Mouse (Mus musculus) CD8-positive naive resting alpha-beta T cell, adult 2 months (primary cell): ENCODE measurements around the gene Fam229a.

Experiments used
- DNase-seq, 2 experiments: peaks; one replicate each; pipeline ENCODE4 v3.0.0; 2022; ENCODE audit warnings: low read depth in 2 of 2, low spot score in 2 of 2

The Fam229a gene

DNA sequence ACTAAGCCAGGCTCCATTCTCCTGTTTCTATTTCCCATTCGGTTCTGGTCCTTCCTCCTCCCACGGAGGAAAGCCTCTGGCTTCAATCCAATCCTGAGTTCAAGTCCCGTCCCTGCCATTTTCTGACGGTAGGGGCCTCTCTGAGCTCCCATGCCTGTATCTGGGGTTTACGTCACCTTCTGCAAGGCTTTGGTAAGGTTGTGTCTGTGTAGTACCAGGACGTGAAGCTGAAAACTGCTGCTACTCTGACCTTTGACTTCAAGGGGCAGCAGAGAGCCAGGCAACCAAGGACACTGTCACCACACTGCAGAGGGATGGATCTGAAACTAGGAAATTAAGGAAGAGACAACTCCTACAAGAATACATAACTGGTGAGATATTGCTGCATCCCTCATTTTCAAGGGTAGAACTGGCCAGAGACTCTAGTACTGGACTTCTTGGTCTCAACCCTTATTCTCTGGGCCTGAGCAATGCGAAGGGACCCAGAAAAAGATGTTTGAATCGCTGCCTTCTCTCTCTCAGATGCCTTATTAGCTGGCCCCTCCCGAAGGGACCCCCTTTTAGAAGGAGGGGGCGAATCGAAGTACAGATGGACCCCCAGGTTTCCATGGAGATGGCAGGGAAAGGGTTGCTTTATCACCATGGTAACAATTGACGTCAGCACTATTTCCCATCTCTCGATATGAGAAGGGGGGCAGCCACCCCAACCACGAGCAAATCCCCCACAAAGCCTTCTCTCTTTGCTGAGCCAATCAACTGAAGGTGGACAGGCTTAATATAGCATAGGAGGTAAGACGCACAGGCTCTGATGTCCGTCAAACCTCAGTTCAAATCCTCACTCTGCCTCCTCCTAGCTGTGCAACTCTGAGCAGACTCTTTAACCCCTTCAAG, 4.9 kb downstream of the Fam229a start:
- DNase-seq: no peak

DNA sequence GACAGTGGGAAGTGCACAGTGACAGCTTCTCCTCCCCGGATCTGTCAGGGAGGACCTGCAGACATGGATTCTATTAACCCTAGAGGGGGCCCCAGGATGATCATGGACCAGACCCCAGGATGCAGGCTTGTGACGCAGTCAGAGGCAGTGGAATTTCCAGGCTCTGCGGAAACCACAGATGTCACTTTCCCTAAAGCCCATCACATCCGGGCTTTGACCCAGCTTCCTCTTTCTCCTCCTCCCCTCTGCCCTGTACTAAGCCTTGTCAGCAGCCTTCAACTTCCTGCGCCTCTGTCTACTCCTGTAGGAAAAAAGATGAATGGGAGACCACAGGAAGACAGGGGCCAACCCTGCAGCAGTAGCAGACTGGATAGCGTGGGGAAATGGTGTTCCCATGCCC, 5.6 kb downstream of the Fam229a start:
- DNase-seq: no peak

DNA sequence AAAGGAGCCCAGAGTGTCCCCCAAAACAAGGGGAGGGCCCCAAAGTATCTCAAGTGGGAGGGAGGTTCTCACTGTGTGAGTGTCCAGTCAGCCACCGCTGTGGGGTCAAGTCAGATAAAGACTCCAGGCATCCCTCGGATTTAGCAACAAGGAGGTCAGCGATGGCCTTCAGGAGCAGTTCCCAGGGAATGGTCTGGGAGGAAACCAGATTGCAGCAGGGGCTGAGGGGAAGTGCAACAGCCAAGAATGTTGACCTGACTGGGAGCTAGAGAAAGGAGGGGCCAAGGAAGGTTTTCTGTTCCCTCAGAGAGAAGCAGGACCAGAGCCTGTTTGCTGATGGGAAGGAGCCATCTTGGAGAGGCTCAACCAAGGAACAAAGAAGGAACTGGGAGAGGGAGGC, 8.0 kb downstream of the Fam229a start:
- no peak for DNase-seq

DNA sequence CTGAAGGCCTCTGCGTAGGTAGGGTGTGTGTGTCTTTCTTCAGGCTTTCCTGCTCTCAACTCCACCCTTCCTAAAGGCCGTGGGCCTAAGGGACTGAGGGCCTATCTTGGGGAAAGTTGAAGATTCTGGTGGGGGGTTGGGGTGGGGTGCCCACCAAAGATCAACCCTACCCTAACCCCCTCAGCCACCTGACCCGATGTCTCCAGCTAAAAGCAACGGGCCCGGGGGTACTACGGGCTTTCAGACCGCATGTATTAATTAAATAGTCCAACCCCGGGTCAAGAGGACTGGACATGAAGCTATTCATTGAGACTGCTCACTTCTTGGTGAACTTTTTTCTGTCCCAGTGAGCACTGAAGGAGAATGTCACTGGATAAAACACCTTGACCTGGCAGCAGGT, 9.0 kb downstream of the Fam229a start:
- no peak for DNase-seq

DNA sequence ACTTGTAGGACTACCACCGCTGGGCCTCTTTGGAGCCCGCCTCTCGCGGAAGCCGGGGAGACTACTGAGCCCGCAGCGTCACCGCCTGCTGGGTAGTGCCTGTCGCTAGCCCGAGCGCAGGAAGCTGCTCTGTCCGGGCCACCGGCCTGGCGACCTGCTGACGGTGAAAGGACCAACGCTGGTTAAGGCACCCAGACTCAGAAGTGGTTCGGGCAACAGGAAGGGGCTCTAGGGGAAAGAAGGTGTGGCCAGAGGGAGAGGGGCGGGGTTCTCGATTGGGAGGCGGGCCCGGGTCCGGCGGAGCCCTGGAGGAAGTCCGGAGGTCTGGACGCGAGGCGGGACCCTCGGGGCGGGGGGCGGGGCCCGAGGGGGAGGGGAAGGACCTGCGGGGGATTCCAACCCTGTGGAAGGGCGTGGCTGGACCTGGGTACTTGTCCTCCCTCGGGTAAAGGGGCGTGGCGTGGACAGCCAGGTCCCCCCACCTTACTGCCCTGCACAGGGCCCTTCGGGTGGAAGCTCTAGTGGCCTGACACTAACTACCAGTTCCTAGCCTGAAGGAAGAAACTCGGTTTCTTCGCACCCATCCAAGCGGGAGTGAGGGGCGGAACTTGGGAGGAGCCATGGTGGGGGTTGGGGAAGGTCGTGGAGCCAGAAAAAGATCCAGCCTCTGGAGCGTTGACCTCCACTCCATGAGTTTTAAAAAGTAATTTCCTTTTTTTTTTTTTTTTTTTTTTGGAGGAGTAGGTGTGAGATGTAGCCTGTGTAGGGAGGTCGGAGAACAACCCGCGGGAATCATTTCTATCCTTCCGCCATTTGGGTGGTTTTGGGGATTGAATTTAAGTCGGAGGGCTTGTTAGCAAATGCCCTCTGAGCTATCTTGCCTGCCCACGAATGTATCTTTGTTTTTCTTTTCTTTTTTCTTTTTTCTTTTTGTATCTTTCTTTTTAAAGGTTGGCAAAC, 9.9 kb downstream of the Fam229a start:
- DNase-seq: peak; percentile 46 to 54

DNA sequence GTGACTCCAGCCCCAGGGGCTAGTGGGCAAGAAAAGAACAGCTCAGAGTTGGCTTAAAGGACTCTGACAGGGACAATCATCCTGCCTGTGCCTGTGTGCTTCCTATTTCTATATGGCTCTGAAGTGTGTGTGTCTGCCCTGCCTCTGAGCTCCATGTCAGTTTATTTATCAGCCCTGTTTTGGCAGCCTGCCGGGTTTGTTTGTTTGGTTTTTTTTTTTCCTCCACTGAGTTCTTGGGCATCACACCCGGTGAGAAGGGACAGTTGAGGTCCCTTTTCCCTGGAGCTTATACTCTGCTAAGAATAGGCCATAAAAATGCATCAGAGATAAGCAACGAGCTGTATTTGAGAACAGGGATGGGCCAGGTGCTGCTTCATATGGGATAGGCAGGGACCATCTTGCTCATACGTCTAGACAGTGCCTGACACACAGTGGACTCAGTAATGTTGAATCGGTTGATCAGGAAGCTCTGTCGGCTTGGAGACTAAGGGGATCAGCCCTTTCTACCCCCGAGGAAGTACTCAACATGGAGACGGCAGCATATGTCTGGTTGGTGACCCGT, 11.4 kb downstream of the Fam229a start:
- DNase-seq: no peak

DNA sequence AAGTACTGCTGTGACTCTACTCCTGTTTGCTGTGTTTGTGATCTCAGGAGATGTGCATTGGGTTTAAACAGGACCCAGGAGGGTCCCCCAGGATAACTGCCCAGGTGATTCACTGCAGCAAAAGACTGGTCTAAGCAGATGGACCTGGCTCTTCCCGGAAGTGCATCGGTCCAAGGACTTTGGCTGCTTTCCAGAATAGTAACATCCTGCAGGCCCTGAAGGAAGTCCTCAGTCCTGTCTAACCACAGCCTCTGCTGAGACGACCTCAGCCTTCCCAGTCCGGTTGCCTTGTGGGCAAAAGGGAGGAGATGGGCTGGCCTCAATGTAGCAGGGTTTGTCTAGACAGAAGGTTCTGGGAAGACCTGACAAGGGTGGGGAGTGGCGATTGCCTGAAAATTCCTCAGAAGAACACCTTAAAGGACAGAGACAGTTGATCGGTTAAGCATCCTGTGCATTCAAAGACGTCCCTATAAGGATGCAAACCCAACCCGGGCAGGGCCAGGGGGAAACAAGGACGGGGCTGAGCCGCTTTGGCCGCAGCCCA, 12.0 kb downstream of the Fam229a start:
- no peak for DNase-seq

DNA sequence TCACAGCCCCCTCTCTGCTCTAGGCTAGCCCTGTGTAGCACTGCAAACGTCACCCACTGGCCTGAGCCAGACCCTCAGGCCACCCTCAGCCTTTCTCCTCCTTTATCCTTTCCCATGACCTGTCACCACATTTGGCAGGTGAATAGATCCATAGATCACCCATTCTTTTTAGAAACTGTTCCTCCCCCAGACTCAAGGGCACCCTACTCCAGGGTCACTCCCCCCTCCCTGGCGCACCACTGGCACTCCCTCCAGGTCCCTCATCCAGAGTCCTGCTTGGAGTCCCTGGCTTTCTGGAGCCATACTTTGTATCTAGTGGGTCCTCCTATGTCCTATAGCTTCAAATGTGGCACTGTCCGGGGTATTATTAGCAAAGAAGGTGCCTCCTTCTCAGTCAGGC, 14.5 kb downstream of the Fam229a start:
- DNase-seq: no peak

DNA sequence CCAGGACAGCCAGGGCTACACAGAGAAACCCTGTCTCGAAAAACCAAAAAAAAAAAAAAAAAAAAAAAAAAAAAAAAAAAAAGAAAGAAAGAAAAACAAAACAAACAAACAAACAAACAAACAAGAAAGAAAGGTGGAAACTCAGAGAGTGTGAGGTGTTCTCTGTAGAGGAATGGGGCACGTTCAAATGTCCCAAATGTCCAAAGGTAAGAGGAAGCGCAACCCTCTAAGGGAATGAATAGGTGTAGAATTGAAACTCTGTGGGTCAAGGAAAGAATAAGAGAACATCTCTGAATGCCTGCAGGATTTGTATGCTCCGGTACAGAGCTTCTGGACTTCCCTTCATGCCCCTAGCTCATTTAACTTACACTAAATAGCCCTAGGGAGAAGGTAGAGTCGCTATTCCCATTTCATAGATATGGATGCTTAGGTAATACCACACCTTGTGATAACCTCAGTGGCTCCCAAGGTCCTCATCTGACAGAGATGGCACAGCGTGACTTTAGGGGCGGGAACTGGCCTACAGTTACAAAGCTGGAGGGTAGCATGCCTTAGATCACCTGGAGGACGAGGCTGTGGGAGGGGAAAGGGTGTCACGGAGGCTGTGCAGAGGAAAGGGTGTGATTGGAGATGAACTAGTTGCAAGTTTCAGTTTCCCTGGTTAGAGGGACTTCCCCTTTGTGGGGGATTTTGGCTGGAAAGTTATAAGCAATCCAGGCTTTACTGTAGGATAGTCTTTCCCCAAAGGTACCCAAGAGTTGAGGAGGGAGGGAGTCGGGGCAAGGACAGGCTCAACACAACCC, 16.6 kb downstream of the Fam229a start:
- no peak for DNase-seq

DNA sequence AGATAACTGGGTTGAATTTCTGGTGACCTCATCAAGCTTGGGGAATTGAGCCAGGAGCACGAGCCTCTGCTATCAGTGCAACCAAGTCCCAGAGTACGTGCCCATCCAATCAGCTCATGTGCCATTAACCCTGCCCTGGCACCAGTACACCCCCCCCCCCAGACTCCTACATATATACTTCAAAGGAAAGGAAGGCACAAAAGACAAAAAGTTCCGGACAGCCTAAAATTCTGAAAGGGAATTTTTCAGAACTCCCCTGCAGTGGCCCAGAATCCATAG, 17.2 kb downstream of the Fam229a start:
- DNase-seq: no peak

DNA sequence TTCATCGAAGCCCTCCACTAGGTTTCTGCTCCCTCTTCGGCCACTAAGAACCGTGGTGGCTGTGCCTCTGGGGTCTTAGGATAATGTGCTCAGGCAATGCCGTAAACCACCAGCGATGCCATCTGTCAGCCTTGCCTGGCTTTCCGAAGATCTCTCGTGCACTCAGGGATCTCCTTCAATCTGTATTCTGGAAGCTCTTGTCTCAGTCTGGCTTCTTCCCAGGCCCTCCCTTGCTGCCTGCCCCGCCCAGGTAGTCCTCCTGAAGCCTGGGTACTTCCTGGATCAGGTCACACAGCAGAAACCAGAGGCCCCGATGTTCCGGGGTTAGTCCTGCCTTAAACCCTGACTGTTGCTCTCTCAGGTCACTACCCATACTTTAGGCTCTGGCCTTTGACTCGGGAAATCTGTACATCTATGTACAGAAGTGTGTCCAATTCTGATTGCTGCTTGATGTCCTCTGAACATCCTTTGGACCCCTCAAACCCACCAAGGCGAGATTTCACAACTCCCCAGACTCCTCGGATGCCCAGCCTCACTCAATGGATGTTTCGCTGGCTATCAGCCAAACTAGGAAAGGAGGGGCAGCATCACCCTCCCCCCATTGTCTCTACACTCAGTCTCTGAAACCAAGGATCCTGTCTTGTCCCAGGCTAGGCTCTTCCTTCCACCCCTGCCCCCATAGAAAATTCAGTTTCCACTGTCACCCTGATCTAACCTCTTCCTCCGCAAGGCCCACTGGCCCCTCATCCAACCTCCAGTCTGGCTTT, 18.0 kb downstream of the Fam229a start:
- no peak for DNase-seq

DNA sequence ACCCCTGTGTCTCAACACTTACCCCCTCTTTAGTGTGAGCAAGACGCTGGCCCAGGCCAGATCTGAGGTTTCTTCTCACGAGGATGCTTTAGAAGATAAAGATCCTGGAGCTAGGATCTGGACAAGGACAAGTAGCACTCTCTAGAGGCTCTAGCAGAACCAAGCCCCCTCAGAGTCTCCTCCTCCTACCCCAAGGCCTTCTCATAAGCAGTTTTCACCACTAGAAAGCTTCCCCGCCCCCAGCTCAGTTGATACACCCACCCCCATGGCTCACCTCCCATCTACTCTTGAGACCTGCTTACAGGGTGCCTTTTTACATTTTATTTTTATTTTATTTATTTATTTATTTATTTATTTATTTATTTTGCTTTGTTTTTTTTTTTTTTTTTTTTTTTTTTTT, 18.7 kb downstream of the Fam229a start:
- no peak for DNase-seq

DNA sequence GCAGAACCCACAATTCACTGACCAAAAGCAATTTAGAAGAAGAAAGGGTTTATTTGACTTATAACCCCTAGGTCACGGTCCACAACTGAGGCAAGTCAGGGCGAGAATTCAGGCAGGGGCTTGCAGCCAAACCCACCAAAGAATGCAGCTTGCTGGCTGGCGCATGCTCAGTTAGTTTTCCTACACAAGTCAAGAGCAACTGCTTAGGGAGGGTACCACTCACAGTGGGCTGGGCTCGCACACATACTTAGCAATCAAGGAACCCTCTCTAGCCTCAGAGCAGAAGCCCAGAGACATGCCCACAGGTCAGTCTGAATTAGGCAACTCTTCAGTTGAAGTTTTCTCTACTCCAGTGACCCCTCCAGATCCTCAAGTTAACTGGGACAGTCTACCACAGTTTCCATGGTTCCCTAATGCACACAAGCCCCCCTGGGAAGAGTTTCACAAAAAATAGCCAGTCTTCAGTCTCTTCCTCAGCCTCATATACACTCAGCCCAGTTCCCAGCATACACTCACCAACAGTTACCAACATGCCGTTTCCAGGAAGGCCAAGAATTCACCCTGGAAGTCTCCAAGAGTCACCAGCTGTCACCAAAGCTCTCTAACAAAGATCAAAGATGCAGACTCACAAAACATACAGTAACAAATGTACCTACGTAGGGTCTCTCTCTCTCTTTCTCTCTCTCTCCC, 19.9 kb downstream of the Fam229a start:
- no peak for DNase-seq

DNA sequence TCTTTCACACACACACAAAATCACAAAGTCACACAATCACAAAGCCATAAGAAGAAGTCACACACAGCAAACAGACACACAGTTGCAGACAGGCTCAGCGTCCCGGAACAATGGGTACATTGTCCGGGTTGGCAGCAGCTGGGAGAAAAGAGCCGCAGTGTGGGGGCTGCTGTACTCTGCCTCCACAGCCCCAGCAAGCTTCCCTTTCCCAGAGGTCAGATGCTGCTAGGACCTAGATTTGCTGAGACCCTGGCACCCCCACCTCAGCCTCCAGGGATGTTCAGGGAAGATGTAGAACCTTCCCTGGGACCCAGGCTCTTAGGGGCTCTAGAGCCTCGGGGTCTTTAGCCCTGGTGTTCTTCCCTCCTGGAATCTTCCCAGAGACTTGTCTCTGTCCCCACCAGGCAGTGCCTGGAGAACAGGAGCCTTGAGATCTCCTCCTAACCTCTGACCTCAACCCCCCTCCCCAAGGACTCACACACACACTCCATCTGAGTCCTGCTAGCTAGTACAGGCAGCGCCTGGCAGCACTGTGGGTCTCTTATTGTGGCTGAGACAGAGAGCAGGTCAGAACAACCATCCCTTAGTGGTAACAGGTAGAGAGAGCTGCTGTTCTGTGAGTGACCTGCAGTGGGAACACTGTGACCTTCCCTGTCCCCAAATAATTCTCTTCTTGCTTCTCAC, 20.6 kb downstream of the Fam229a start:
- DNase-seq: no peak

DNA sequence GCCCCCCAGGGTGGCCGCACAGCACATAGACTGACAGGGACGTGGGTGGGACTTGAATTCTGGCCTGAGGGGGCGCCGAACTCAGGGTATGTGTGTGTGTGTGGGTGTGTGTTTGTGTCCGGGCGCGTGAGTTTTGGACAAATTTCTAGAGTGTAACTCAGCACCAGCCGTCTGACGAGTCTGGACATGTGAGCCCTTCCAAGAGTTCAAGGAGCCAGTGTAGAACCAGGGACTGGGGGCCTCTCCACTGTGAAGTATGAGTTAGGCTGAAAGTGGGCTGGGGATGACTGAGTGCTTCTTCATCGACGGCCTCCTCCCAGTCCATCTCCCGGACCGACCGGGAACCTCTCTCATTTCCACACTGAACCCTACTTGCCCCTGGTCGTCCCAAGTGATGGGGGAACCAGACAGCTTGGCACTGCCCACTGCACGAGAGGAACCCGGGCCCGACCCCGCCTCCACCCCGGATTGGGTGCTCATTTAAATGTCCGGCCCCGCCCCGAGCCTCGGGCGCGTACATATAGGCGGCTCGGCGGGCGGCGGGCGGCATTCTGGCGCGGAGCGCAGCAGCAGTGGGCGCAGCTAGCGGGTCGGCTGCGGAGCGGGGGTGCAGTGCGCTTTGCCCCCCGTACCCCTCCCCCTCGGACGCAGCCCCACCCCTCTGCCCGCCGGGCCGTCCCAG, 22.2 kb downstream of the Fam229a start, which contains the start of gene Marcksl1:
TSS of gene Marcksl1 (plus strand) at position 496 of the 682 bp plus-strand sequence.
- peak; percentile 67 to 72 for DNase-seq

DNA sequence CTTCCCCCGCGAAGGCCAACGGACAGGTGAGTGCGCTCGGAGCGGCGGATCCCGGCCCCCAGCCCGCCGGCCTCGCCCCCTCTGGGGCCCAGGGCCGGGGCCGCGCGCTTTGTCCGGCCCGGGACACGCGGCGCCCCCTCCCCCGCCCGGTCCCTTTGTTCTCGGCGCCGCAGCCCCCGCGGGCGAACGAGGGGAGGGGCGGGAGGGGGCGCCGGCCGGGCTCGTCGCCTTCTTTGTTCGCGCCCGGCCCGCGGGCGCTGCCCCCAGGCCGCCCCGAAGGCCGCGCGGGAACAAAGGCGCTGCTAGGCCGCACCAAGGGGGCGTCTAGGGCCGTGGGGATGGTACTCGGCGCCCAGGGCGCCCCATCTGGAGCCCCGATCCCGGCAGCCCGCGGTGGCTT, 22.9 kb downstream of the Fam229a start:
- no peak for DNase-seq

DNA sequence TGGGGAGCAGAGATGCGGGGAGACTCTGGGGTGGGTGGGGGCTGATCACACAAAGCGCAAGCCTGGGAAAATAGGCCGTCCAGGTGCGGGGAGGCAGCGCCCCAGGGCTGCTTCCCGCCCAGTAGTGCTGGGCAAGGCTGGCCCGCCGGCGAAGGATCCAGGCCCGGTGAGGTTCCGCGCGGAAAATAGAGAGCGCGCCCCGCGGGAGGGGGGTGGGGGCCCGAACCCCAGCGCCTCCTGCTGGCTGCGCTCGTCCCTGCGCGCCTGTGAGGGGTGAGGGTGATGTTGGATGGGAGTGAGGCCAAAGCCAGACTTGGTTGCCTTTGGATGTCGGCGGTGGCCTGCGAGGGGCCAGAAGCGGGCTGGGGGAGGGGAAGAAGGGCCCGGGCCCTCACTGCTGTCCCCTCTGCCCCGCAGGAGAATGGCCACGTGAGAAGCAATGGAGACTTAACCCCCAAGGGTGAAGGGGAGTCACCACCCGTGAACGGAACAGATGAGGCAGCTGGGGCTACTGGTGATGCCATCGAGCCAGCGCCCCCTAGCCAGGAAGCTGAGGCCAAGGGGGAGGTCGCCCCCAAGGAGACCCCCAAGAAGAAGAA, 23.4 kb downstream of the Fam229a start:
- peak; percentile 45 to 55 for DNase-seq

DNA sequence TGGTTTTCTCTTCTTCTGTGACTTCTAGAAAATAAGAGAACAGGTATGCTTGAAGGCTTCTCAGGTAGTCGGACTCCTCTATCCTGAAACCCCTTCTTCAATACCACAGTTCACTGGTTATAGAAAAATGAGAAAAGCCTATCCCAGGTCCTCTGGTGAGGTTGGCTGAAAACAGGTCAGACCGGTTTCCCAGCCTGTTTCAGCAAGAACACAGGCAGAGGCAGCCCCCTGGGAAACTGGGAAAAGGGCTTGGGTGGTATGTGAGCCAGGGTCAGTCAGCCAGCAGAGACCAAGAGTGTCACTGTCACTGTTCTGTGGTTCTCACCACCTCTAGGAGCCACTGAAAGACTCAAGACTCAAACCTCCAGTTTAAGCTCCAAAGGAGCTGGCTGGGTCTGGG, 25.9 kb downstream of the Fam229a start:
- no peak for DNase-seq
